Mouse (Mus musculus): ENCODE measurements around the gene Gm20388. TPM values are rescaled to one million over a fixed set of nuclear protein-coding genes. Genes with fewer than 3 reads are reported as not detected.

Gm20388 gene
- polyA plus RNA-seq, 1 experiment = 23.9 TPM

GRCm38 (mm10) chr8:121124547-121125239 is 1214.1 kb downstream of the Gm20388 start:
- H3K4me1 ChIP-seq (ENCODE audit: control insufficient read depth, insufficient read depth, low read length) = no peaks in the 10 kb centered on the region
- no peak for TF ChIP-seq CTCF (IDR thresholded peaks at IDR 0.05; ENCODE audit: extremely low read depth, insufficient read depth, low read length)
- TF ChIP-seq POLR2A (IDR thresholded peaks at IDR 0.05; ENCODE audit: extremely low read depth, insufficient read depth, low read length) = no peak
- no peak overlapping the region for H3K27ac ChIP-seq (ENCODE audit: insufficient read depth, low read length)
- no peak overlapping the region for H3K4me3 ChIP-seq (ENCODE audit: insufficient read depth, low read length)

- Histone ChIP-seq H3K4me3 (ENCODE audit: insufficient read depth, low read length) (no peak overlapping the region), H3K4me1 (ENCODE audit: control insufficient read depth, insufficient read depth, low read length) (no peaks in the 10 kb centered on the region), H3K27ac (ENCODE audit: insufficient read depth, low read length) (no peak overlapping the region)
- TF ChIP-seq CTCF (IDR thresholded peaks at IDR 0.05; ENCODE audit: extremely low read depth, insufficient read depth, low read length) = 0 out of 2 replicates have a peak, but pooled peaks have one; percentile 36
- no peak for TF ChIP-seq POLR2A (IDR thresholded peaks at IDR 0.05; ENCODE audit: extremely low read depth, insufficient read depth, low read length)
Measured at GRCm38 (mm10) chr8:121125311-121125876, 1214.8 kb downstream of the Gm20388 start.

- H3K4me3 ChIP-seq (ENCODE audit: insufficient read depth, low read length) = no peak overlapping the region
- no peaks in the 10 kb centered on the region for H3K4me1 ChIP-seq (ENCODE audit: control insufficient read depth, insufficient read depth, low read length)
- TF ChIP-seq CTCF (IDR thresholded peaks at IDR 0.05; ENCODE audit: extremely low read depth, insufficient read depth, low read length) (no peak), POLR2A (IDR thresholded peaks at IDR 0.05; ENCODE audit: extremely low read depth, insufficient read depth, low read length) (no peak)
- no peak overlapping the region for H3K27ac ChIP-seq (ENCODE audit: insufficient read depth, low read length)
Measured at GRCm38 (mm10) chr8:121126191-121126590, 1215.5 kb downstream of the Gm20388 start.

GRCm38 (mm10) chr8:121126694-121127093 is 1216.1 kb downstream of the Gm20388 start:
- Histone ChIP-seq H3K4me1 (ENCODE audit: control insufficient read depth, insufficient read depth, low read length) (no peaks in the 10 kb centered on the region), H3K4me3 (ENCODE audit: insufficient read depth, low read length) (no peak overlapping the region), H3K27ac (ENCODE audit: insufficient read depth, low read length) (no peak overlapping the region)
- TF ChIP-seq POLR2A (IDR thresholded peaks at IDR 0.05; ENCODE audit: extremely low read depth, insufficient read depth, low read length) = no peak

GRCm38 (mm10) chr8:121127291-121127701 is 1216.7 kb downstream of the Gm20388 start:
- TF ChIP-seq POLR2A (IDR thresholded peaks at IDR 0.05; ENCODE audit: extremely low read depth, insufficient read depth, low read length) = no peak
- no peak for TF ChIP-seq CTCF (IDR thresholded peaks at IDR 0.05; ENCODE audit: extremely low read depth, insufficient read depth, low read length)
- no peaks in the 10 kb centered on the region for H3K4me1 ChIP-seq (ENCODE audit: control insufficient read depth, insufficient read depth, low read length)
- no peak overlapping the region for H3K4me3 ChIP-seq (ENCODE audit: insufficient read depth, low read length)
- H3K27ac ChIP-seq (ENCODE audit: insufficient read depth, low read length) = no peak overlapping the region

- Histone ChIP-seq H3K4me3 (ENCODE audit: insufficient read depth, low read length) (no peak within 1 kb of the TSS), H3K27ac (ENCODE audit: insufficient read depth, low read length) (no peak within 1 kb of the TSS), H3K4me1 (ENCODE audit: control insufficient read depth, insufficient read depth, low read length) (no peaks in the 10 kb centered on the region)
- TF ChIP-seq CTCF (IDR thresholded peaks at IDR 0.05; ENCODE audit: extremely low read depth, insufficient read depth, low read length) (no peak), POLR2A (IDR thresholded peaks at IDR 0.05; ENCODE audit: extremely low read depth, insufficient read depth, low read length) (no peak)
Measured at GRCm38 (mm10) chr8:121127756-121128375, 1217.2 kb downstream of the Gm20388 start, which contains the start of gene Foxl1. Gene Foxl1 (plus strand): TSS chr8:121127940.

- no peak for TF ChIP-seq POLR2A (IDR thresholded peaks at IDR 0.05; ENCODE audit: extremely low read depth, insufficient read depth, low read length)
- no peak for TF ChIP-seq CTCF (IDR thresholded peaks at IDR 0.05; ENCODE audit: extremely low read depth, insufficient read depth, low read length)
- no peak overlapping the region for H3K27ac ChIP-seq (ENCODE audit: insufficient read depth, low read length)
- no peak overlapping the region for H3K4me3 ChIP-seq (ENCODE audit: insufficient read depth, low read length)
- H3K4me1 ChIP-seq (ENCODE audit: control insufficient read depth, insufficient read depth, low read length) = no peaks in the 10 kb centered on the region
Measured at GRCm38 (mm10) chr8:121128531-121129264, 1218.1 kb downstream of the Gm20388 start.

- H3K27ac ChIP-seq (ENCODE audit: insufficient read depth, low read length) = no peak overlapping the region
Measured at GRCm38 (mm10) chr8:121129265-121129940, 1218.8 kb downstream of the Gm20388 start.

GRCm38 (mm10) chr8:121130522-121130921 is 1219.9 kb downstream of the Gm20388 start:
- H3K27ac ChIP-seq (ENCODE audit: insufficient read depth, low read length) = no peak overlapping the region
- TF ChIP-seq POLR2A (IDR thresholded peaks at IDR 0.05; ENCODE audit: extremely low read depth, insufficient read depth, low read length) (no peak), CTCF (IDR thresholded peaks at IDR 0.05; ENCODE audit: extremely low read depth, insufficient read depth, low read length) (peak; percentile 18; the same call in 1 of the 2 replicates)
- no peak overlapping the region for H3K4me3 ChIP-seq (ENCODE audit: insufficient read depth, low read length)
- H3K4me1 ChIP-seq (ENCODE audit: control insufficient read depth, insufficient read depth, low read length) = no peaks in the 10 kb centered on the region

More at GRCm38 (mm10) chr8:121129265-121129940, 1218.8 kb downstream of the Gm20388 start:
- no peaks in the 10 kb centered on the region for H3K4me1 ChIP-seq (ENCODE audit: control insufficient read depth, insufficient read depth, low read length)
- no peak overlapping the region for H3K4me3 ChIP-seq (ENCODE audit: insufficient read depth, low read length)
- TF ChIP-seq POLR2A (IDR thresholded peaks at IDR 0.05; ENCODE audit: extremely low read depth, insufficient read depth, low read length) = no peak
- TF ChIP-seq CTCF (IDR thresholded peaks at IDR 0.05; ENCODE audit: extremely low read depth, insufficient read depth, low read length) = no peak

Measured in cortical plate, adult 2 months (tissue).